Mouse (Mus musculus) heart, adult 2 months (tissue): ENCODE results near the gene Gm4881.

Experiments
- CTCF ChIP-seq: fragments of 200-600 bp; IDR thresholded peaks from 2 replicates; pipeline ENCODE4 v1.8.1; 2022; ENCODE audit warnings: antibody characterized with exemption, mild to moderate bottlenecking, moderate library complexity
- EP300 ChIP-seq: fragments of 200-500 bp; IDR thresholded peaks from 2 replicates; pipeline ENCODE4 v1.6.1; 2011; ENCODE audit warnings: low read depth, low read length, control low read depth; ENCODE audit not compliant: insufficient read depth

GRCm38 (mm10) chr7:24892125-24892583 lies 52.1 kb downstream of the Gm4881 start:
- TF ChIP-seq EP300 (no peak), CTCF (no peak)
